Mouse (Mus musculus): ENCODE measurements at regions not wholly inside any gene's neighbourhood (a gene's known extent, or its start where the extent isn't known, plus 50 kb on each side); places are given as distances from the start of the nearest gene placed in this dataset.

DNA sequence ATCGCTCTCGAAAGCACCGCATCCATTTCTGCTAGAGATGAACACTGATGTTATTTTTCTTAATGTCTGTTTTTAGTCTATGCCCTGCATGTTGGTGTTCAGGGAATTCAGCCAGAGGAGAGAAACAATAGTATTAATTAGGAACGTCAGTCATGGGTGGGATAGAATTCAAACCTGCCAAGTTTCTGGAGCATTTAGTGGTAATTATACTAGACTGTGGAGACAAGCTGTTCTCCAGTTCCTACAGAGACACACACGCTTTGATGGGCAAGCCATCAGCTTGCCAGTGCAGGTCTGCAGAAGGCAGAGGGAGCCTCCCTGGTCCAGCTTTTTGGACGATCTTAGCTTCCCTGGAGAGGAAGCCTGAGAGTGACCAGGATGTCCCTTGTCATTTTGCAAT, 289.8 kb upstream of the Rbfox1 start:
- TF ChIP-seq CTCF (IDR thresholded peaks at IDR 0.05; ENCODE audit: low read depth): no peak
- TF ChIP-seq EP300 (optimal IDR thresholded peaks at IDR 0.05): no peak

Data from stomach, postnatal 0 days (tissue).